Mouse (Mus musculus) cerebellum, postnatal 25 days (tissue): ENCODE results near the gene Wwp2.

Experiments used
- DNase-seq, 2 experiments: peaks; one replicate each; pipeline ENCODE4 v3.0.0; 2021; ENCODE audit warnings: mixed read lengths in 2 of 2

The Wwp2 gene

DNA sequence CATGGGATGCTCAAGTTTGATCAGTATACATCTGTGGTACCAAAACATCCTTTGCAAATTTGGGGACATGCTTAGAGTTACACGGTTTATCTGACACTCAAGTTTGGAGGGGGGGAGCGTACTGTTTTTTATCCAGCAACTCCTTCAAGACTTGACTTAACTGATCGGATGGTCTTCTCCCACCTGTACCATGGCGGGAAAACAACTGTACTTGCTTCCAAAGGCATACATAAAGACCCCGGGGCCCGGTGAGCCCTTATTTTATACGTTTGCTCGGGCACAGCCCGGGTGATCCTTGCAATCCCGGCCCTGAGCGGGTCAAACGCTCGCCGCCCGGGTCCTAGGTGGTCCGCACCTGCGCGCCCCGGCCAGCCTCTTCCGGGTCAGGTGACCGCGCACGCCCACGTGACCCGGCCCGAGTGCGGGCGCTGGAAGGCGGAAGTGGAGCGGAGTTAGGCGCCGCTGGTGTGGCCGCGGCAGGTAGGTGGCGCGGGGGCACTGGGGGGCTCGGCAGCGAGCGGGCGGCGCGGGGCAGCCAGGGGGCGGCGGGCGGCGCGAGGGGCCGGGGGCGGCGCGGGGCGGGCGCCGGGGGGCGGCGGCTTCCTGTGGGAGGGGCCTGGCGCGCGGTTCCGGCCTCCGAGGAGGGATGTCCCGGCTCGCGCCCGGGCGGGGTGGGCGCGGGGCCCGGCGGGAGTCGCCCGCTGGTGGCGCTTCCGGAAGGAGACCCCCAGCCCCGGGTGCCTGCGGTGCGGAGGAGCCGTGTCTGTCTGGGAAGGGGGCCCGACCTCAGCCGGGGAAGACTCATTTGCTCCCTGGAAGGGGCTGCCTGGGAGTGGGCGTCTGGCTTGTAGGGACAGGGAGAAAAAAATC, at the start of gene Wwp2:
TSS of gene Wwp2 (plus strand) at position 404 of the 870 bp plus-strand sequence.
- peak; percentile 85 to 90 for DNase-seq

DNA sequence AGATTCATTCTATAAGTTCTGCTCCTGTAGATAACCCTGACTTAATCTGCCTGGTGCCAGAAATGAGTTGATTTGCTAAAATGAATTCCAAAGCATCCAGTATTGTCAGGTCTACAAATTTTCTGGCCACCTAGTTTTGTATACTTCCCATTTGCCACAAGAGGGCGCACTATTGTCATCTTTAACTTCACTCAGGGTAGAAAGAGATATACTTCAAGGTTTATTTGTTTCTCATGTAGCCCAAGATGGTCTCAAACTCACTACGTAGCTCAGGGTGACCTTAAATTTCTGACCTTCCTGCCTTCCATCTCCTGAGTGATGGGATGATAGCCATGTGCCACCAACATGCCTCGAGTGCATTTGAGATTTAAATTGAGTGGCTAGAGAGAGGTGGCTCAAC, 49.5 kb upstream of the Wwp2 start:
- no peak for DNase-seq

- peak; percentile 49 to 76 for DNase-seq
Measured at GRCm38 (mm10) chr8:107387861-107388260, 48.3 kb upstream of the Wwp2 start.

DNA sequence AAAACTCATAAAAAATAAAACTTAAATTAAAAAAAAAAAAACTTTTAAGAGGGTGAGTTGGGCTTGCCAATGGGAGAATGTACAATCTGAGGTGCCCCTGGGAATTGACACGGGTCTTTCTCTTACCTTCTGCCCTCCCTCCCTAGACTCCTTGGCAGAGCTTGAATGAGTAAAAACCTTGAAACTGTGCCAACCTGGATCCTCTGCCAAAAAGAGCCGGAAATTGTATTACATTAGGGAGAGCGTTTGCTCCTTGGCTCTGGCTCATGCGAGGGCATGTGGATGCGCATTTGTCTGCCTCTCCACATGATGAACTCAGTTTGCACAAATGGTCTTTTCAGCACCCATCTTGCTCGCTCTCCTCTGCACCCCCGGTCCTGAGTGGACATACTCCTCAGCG, 46.6 kb upstream of the Wwp2 start:
- DNase-seq = peak; percentile 63 to 82

DNA sequence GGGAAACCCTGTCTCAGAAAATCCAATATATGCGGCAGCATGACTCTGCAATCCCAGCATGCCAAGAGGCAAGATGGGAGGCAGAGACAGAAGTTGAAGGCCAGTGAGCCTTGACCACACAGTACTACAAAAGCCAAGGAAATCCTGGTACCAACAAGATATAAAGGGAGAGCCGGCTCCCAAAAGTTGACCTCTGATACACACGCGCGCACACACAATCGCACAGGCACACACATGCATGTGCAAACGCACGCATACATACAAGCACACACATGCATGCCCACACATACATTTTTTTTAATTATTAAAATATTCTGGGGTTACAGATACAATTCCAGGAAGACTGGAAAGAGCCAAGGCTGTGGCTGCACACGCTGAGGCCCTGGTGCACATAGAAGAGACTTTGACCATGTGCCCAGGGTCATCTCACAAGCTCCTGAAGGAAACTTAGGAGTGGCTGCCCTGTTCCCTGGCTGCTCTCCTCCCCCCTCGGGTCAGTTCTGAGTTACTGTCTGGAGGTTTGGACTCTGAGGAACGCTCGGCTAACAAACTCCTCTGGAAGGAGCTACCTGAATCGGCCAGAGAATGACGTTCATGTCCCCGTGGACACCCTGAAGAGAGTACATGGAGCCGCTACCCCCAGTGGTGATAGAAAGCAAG, 45.6 kb upstream of the Wwp2 start:
- no peak for DNase-seq

GRCm38 (mm10) chr8:107391136-107391516, 45.0 kb upstream of the Wwp2 start:
- DNase-seq = no peak

- DNase-seq = no peak
Measured at GRCm38 (mm10) chr8:107395397-107395796, 40.8 kb upstream of the Wwp2 start.

DNA sequence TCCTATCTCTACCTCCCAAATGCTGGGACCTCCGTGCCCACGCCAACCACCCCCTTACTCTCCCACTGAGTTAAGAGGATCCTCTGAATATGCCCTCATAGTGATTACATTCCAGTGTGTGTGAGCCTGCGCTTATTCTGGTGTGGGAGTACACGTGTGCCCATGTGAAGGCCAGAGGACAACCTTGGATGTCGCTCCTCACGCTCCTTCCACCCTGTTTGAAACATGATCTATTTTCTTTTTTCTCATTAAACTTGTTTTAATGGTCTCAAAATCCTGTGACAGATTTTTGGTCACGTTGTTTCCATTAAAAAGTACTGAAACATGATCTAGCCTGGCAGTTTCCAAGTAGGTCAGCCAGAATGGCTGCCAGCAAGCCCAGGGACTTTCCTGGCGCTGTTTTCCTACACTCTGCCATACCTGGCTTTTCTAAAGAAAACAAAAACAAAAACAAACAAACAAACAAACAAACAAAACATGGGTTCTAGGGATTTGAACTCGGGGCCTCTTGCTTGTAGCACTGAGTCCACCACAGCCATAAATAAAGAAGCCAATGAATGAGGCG, 40.0 kb upstream of the Wwp2 start:
- DNase-seq = peak; percentile 46 to 56

GRCm38 (mm10) chr8:107397665-107398064, 38.5 kb upstream of the Wwp2 start:
- no peak for DNase-seq

- DNase-seq = peak; percentile 80 to 89
Measured at GRCm38 (mm10) chr8:107399495-107399894, 36.7 kb upstream of the Wwp2 start.

- no peak for DNase-seq
Measured at GRCm38 (mm10) chr8:107401866-107402265, 34.3 kb upstream of the Wwp2 start.

- peak; percentile 63 to 74 for DNase-seq
Measured at GRCm38 (mm10) chr8:107403038-107403781, 33.0 kb upstream of the Wwp2 start, which contains the start of gene Nqo1. TSS of gene Nqo1 (minus strand) at chr8:107403206.

GRCm38 (mm10) chr8:107404057-107404456, 32.1 kb upstream of the Wwp2 start:
- no peak for DNase-seq

DNA sequence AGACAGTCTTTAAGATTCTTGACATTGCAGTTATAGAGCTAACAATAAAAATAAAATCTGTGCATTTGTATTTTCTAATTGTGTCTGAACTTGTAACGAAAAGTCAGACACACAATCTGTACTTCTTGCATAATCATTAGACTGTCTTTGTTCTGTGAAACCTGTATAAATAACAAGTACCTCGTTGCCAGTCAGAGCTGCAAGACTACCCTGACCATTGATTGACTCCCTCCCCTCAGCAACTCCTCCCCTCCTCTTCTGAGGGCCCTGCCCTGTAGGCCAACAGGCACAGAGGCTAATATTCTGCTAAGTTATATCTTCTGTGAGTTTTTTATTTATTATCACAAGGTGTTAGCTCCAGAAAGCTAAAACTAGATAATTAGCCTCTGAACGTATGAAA, 30.2 kb upstream of the Wwp2 start:
- no peak for DNase-seq

DNA sequence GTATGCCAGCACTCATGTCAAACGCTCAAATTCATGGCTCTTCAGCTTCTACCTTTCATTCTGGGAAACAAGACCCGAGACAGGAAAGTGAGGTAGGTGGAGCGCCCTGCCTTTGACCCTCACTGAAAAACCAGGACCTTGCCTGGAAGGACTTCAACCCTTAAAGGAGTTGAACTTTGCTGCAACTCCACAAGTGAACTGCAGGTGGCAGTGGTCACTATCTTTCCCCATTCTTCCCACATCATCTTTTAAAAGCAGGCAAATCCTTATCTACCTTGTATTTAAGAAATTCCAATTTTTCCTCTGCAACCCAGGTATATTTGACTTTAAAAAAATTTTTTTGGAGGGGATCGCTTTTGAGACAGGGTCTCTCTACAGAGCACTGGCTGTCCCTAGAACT, 24.8 kb upstream of the Wwp2 start:
- peak in 1 of 2 experiments; percentile 34 for DNase-seq

GRCm38 (mm10) chr8:107412552-107412951, 23.6 kb upstream of the Wwp2 start:
- no peak for DNase-seq

GRCm38 (mm10) chr8:107413881-107414280, 22.3 kb upstream of the Wwp2 start:
- no peak for DNase-seq

- DNase-seq = no peak
Measured at GRCm38 (mm10) chr8:107417001-107417400, 19.2 kb upstream of the Wwp2 start.

GRCm38 (mm10) chr8:107424176-107424575, 12.0 kb upstream of the Wwp2 start:
- no peak for DNase-seq

DNA sequence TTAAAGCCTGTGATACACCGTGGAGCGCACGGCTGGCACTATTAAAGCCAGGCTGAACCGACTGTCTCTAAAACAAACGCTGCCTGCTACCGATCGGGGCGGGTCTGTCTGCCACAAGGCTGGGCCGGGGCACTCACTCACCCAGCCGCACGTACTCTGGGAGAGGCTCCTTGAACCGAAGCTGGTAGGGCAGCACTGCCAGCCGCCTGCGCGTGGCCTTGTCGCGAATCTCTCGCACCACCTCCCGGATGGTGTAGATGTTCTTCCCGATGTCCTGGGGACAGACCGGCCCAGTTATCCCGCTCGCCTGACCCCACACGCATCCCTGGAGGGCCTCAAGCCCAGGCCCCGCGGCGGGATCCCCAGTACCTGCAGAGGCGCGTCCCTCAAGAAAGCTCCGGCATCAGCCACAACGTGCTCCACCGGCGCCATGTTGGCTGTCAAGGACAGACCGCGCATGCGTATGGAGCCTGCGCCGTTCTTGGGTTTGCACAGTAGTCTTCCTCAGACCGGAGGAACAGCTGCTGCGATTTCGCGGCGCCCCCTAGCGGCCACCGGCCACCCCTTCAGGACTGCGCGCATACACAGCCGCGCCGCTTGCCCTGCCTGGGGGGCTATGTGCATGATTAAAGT, 11.5 kb upstream of the Wwp2 start, which contains the start of gene Nob1:
TSS of gene Nob1 (minus strand) at position 455 of the 633 bp plus-strand sequence.
- DNase-seq = peak; percentile 96 to 99

DNA sequence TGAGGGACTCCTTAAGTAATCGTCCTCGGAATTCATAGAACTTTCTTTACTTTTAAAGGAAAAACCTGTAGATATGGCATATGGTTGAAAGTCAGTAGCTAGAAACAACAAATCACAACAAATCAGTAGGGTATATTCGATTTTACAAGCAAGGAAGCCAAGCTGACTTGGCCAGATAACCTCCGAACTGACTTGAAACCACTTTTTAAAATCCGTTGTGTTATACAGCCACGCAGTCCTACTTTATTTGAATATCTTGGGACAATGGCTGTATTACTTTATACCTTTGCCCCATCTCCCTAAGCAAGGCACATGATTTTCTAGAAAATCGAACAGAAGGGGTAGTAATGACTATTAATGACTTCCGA, 11.0 kb upstream of the Wwp2 start:
- DNase-seq = no peak

DNA sequence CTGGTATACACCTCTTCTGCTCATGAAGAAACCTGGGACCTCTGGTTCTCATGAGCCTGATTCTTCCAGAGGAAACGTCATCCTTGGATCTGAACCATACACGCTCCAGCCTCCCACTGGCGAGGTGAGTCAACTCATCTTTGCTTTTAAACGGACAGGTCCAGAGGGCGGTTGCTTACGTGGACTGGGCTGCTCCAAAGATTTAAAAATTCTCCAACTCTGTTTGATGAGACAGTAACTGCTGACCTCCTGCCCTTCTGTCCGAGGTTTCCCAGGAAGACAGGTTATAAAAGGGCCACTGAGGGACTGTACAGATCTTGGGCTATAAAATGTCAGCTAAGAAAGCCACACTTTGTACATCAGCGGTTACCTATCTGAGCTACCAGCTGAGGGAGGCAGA, 5.3 kb upstream of the Wwp2 start:
- DNase-seq = no peak
